ENCODE assay signal across 13 mouse cellular contexts in genomic region chr7:119363552-119364267, GRCm38 (mm10).
DNase-seq lines count a peak whose midpoint lies in the region; ATAC-seq and TF ChIP-seq lines count a peak whose summit lies in the region.
"Had no signal": no experiment of that assay in that cellular context is flagged by ENCODE, and none has a peak within 500 bp of the region (broad histone marks: within the 10 kb centered on the region; RNA-seq: fewer than 3 reads in every experiment).

No protein-coding gene starts in this region.

- no peak overlapping the region for H3K27ac ChIP-seq in embryonic facial prominence, embryonic 11.5 days (replicated peaks; ENCODE audit: low read depth, low read length)
- no peak overlapping the region for H3K27ac ChIP-seq in embryonic facial prominence, embryonic 10.5 days (replicated peaks)
- H3K27ac ChIP-seq in forebrain, embryonic 13.5 days, result no peak overlapping the region
- no peak overlapping the region for H3K27ac ChIP-seq in hindbrain, postnatal 0 days
- no peak overlapping the region for H3K27ac ChIP-seq in neural tube, embryonic 14.5 days (ENCODE audit: low read depth, low read length)
- H3K27ac ChIP-seq: kidney, postnatal 0 days had no signal

- no peak overlapping the region for H3K9ac ChIP-seq in embryonic facial prominence, embryonic 11.5 days (replicated peaks; ENCODE audit: low read length)
- H3K9ac ChIP-seq in forebrain, embryonic 13.5 days, result no peak overlapping the region
- H3K9ac ChIP-seq in hindbrain, postnatal 0 days (replicated peaks; ENCODE audit: low read length), result no peak overlapping the region
- no peak overlapping the region for H3K9ac ChIP-seq in neural tube, embryonic 14.5 days (replicated peaks; ENCODE audit: low read depth, low read length)
- H3K9ac ChIP-seq: liver, postnatal 0 days had no signal

- 58% methylated on average over 5 of the region's 5 CpGs for WGBS in embryonic facial prominence, embryonic 11.5 days
- 47% methylated on average over 5 of the region's 5 CpGs for WGBS in embryonic facial prominence, embryonic 10.5 days
- WGBS in forebrain, embryonic 13.5 days, result 20% methylated on average over 5 of the region's 5 CpGs
- 38% methylated on average over 5 of the region's 5 CpGs for WGBS in hindbrain, postnatal 0 days
- WGBS in neural tube, embryonic 14.5 days, result 36% methylated on average over 5 of the region's 5 CpGs

- no peaks in the 10 kb centered on the region for H3K4me1 ChIP-seq in embryonic facial prominence, embryonic 11.5 days (ENCODE audit: control insufficient read depth, insufficient read depth, low read length)
- H3K4me1 ChIP-seq in embryonic facial prominence, embryonic 10.5 days, result no peaks in the 10 kb centered on the region; the same call in 1 of the 2 replicates
- peaks cover 17% of the 10 kb centered on the region for H3K4me1 ChIP-seq in forebrain, embryonic 13.5 days
- no peaks in the 10 kb centered on the region for H3K4me1 ChIP-seq in hindbrain, postnatal 0 days (ENCODE audit: insufficient read depth, low read length)
- no peaks in the 10 kb centered on the region for H3K4me1 ChIP-seq in neural tube, embryonic 14.5 days (ENCODE audit: control insufficient read depth, insufficient read depth, low read length)

- ATAC-seq in embryonic facial prominence, embryonic 11.5 days (replicated peaks; ENCODE audit: insufficient number of reproducible peaks, low FRiP score, low TSS enrichment, low read depth), result peak; percentile 84
- peak; percentile 84; the same call in 1 of the 2 replicates for ATAC-seq in forebrain, embryonic 13.5 days
- peak; percentile 75 for ATAC-seq in hindbrain, postnatal 0 days
- peak; percentile 84 for ATAC-seq in neural tube, embryonic 14.5 days (ENCODE audit: low read depth)
- ATAC-seq: inflammation-experienced regulatory T-cells, adult 6 months; liver, postnatal 0 days had no signal

- no peak overlapping the region for H3K4me3 ChIP-seq in embryonic facial prominence, embryonic 11.5 days (ENCODE audit: low read depth, low read length)
- no peak overlapping the region for H3K4me3 ChIP-seq in embryonic facial prominence, embryonic 10.5 days
- no peak overlapping the region for H3K4me3 ChIP-seq in forebrain, embryonic 13.5 days
- no peak overlapping the region for H3K4me3 ChIP-seq in hindbrain, postnatal 0 days (ENCODE audit: low read length)
- H3K4me3 ChIP-seq in neural tube, embryonic 14.5 days (ENCODE audit: low read depth, low read length), result no peak overlapping the region

- DNase-seq in embryonic facial prominence, embryonic 11.5 days (ENCODE audit: low spot score), result peak; percentile 4
- no peak for DNase-seq in embryonic facial prominence, embryonic 10.5 days (ENCODE audit: low spot score)
- peak; percentile 57 for DNase-seq in hindbrain, postnatal 0 days (ENCODE audit: low spot score)
- DNase-seq in cerebellum, adult 11 months, result no peak
- no peak for DNase-seq in heart, adult 8-10 months (ENCODE audit: low spot score)
- DNase-seq in B cell, adult 2 months, result no peak
- DNase-seq: cerebellum, adult 9-10 months; liver, postnatal 0 days had no signal

- H3K9me3 ChIP-seq in embryonic facial prominence, embryonic 11.5 days (replicated peaks; ENCODE audit: control insufficient read depth, low read length), result no peaks in the 10 kb centered on the region
- H3K9me3 ChIP-seq in embryonic facial prominence, embryonic 10.5 days, result no peaks in the 10 kb centered on the region
- H3K9me3 ChIP-seq in forebrain, embryonic 13.5 days (replicated peaks), result no peaks in the 10 kb centered on the region
- H3K9me3 ChIP-seq in hindbrain, postnatal 0 days (ENCODE audit: low read length), result no peaks in the 10 kb centered on the region
- H3K9me3 ChIP-seq in neural tube, embryonic 14.5 days (ENCODE audit: control insufficient read depth, low read length), result no peaks in the 10 kb centered on the region

- no peaks in the 10 kb centered on the region for H3K27me3 ChIP-seq in embryonic facial prominence, embryonic 11.5 days (ENCODE audit: control insufficient read depth, insufficient read depth, low read length)
- no peaks in the 10 kb centered on the region for H3K27me3 ChIP-seq in embryonic facial prominence, embryonic 10.5 days (replicated peaks; ENCODE audit: low read depth, poor library complexity, severe bottlenecking)
- H3K27me3 ChIP-seq in forebrain, embryonic 13.5 days, result peaks cover 3% of the 10 kb centered on the region; the same call in 1 of the 2 replicates
- H3K27me3 ChIP-seq in hindbrain, postnatal 0 days (ENCODE audit: insufficient read depth, low read length), result no peaks in the 10 kb centered on the region
- no peaks in the 10 kb centered on the region for H3K27me3 ChIP-seq in neural tube, embryonic 14.5 days (ENCODE audit: control insufficient read depth, insufficient read depth, low read length)

- no peak for TF ChIP-seq CTCF in hindbrain, postnatal 0 days (IDR thresholded peaks at IDR 0.05; ENCODE audit: low read depth)

- H3K4me2 ChIP-seq in embryonic facial prominence, embryonic 11.5 days (ENCODE audit: low read depth, low read length), result no peak overlapping the region
- H3K4me2 ChIP-seq in forebrain, embryonic 13.5 days, result 0 out of 2 replicates have a peak overlapping the region, but pooled peaks have one; percentile 3
- no peak overlapping the region for H3K4me2 ChIP-seq in hindbrain, postnatal 0 days (ENCODE audit: low read depth, low read length)
- H3K4me2 ChIP-seq in neural tube, embryonic 14.5 days (ENCODE audit: low read depth, low read length), result no peak overlapping the region
- H3K4me2 ChIP-seq: heart, embryonic 11.5 days had no signal

- H3K36me3 ChIP-seq in embryonic facial prominence, embryonic 11.5 days (replicated peaks; ENCODE audit: control insufficient read depth, insufficient read depth, low read depth, low read length), result no peaks in the 10 kb centered on the region
- no peaks in the 10 kb centered on the region for H3K36me3 ChIP-seq in embryonic facial prominence, embryonic 10.5 days (replicated peaks)
- H3K36me3 ChIP-seq in forebrain, embryonic 13.5 days (ENCODE audit: poor library complexity, severe bottlenecking), result no peaks in the 10 kb centered on the region
- H3K36me3 ChIP-seq in hindbrain, postnatal 0 days (ENCODE audit: insufficient read depth, low read length), result no peaks in the 10 kb centered on the region
- H3K36me3 ChIP-seq in neural tube, embryonic 14.5 days (ENCODE audit: control insufficient read depth, insufficient read depth, low read length), result no peaks in the 10 kb centered on the region

Comparison
In these comparisons a context has a peak if more than half of its experiments do, and no peak if none do; other contexts are left out.
1. DNase-seq: peak in embryonic facial prominence, embryonic 11.5 days (single experiment) and hindbrain, postnatal 0 days (single experiment); none in embryonic facial prominence, embryonic 10.5 days (single experiment), cerebellum, adult 11 months (single experiment), heart, adult 8-10 months (single experiment) and B cell, adult 2 months (0 of 2).
2. Peak in every context shown above with its lines, with median percentiles within 50 percentile points of each other: ATAC-seq.